Mouse (Mus musculus) gastrocnemius, postnatal 10 days (tissue): Measurements from ENCODE around the gene Gla. TPM values are rescaled to one million over a fixed set of nuclear protein-coding genes. Genes with fewer than 3 reads are reported as not detected.

Source experiments
- total RNA-seq, 2 experiments: library from RNA; stranded (reverse); gene quantifications; 2 replicates each; pipeline ENCODE4 v1.2.3; 2021

Gene Gla
- total RNA-seq, 2 experiments from 2014 or later, result 2.0 to 2.5 TPM

Other genes with a start within 250 kb of the Gla start
- 10 to 100 TPM; 14.0 TPM for gene Drp2, start 196.6 kb downstream of the Gla start, total RNA-seq
- not detected for gene Taf7l, start 124.6 kb downstream of the Gla start, total RNA-seq
- gene Timm8a1, start 59.3 kb downstream of the Gla start, total RNA-seq, result 10 to 100 TPM; 16.1 to 19.7 TPM
- gene Btk, start 17.6 kb downstream of the Gla start, total RNA-seq, result 1 to 10 TPM in 1 of 2 experiments, under 1 TPM in 1; 0.78 to 1.3 TPM
- 100 to 1,000 TPM; 251 to 261 TPM for gene Rpl36a, start 15.5 kb downstream of the Gla start, total RNA-seq
- gene Hnrnph2, start 54 bp upstream of the Gla start, total RNA-seq, result 10 to 100 TPM; 59.1 to 65.2 TPM
- 10 to 100 TPM; 25.4 to 29.8 TPM for gene Armcx4, start 85.4 kb upstream of the Gla start, total RNA-seq
- 10 to 100 TPM in 1 of 2 experiments, 1 to 10 TPM in 1; 9.4 to 12.7 TPM for gene Armcx1, start 116.8 kb upstream of the Gla start, total RNA-seq
- 10 to 100 TPM; 11.2 to 12.7 TPM for gene Armcx6, start 150.3 kb upstream of the Gla start, total RNA-seq
- 10 to 100 TPM; 49.8 to 54.3 TPM for gene Armcx3, start 155.5 kb upstream of the Gla start, total RNA-seq
- 10 to 100 TPM; 30.9 to 42.7 TPM for gene Armcx2, start 208.1 kb upstream of the Gla start, total RNA-seq